Mouse (Mus musculus) kidney, adult 11 months (tissue): ENCODE data around the gene Cdkal1.

Experiments used
- DNase-seq: peaks from one replicate; pipeline ENCODE4 v3.0.0; 2022

The Cdkal1 gene

GRCm38 (mm10) chr13:29156703-29157102 is 698.8 kb downstream of the Cdkal1 start:
- no peak for DNase-seq

GRCm38 (mm10) chr13:29155297-29155696 is 700.2 kb downstream of the Cdkal1 start:
- DNase-seq: no peak

DNA sequence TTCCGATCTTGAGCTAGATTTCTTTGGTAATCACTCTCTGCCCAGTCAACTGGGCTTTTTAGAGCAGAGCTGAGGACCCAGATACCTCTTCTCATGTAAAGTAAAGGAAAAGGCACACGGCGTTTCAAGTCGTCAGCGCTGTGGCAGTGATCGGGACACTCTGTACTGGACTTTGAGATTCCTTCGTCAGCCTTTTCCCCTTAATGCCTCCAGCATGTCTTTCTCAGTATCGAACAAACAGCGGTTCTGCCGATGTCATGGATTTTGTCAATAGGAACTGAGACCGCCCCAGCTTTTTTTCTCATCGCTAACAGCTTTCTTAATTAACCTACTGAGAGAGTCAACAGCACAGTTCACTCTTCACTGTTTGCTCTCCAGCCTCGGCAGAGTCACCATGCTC is 705.4 kb downstream of the Cdkal1 start:
- DNase-seq: no peak

- no peak for DNase-seq
Measured at GRCm38 (mm10) chr13:29149404-29149803, 706.1 kb downstream of the Cdkal1 start.

DNA sequence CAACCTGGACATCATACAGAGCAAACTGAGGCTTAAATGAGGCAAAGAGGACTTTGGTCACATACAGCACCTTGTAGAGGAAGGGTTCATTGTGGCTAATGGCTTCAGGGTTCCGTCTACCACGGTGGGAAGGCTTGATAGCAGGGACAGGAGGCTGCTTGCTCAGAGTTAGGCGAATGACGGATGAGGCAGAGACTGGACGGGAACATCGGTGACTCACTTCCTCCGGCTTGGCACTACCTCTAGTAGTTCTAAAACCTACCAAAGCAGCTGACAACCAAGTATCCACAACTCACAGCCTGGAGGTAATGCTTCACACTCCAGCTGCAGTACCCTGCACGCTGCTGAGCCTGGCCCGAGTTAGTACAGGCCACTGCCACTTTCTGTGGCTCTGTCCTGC is 706.9 kb downstream of the Cdkal1 start:
- no peak for DNase-seq
